Mouse (Mus musculus): ENCODE data around the gene Nek8.

- TF ChIP-seq CTCF (IDR thresholded peaks at IDR 0.05; ENCODE audit: borderline replicate concordance, insufficient read depth, low read depth, low read length), result no peak
- no peak for TF ChIP-seq POLR2A (IDR thresholded peaks at IDR 0.05; ENCODE audit: borderline replicate concordance, insufficient read depth, low read length)
Observed at GRCm38 (mm10) chr11:78116146-78116410, 60.4 kb downstream of the Nek8 start.

Data from cerebellum, adult 2 months (tissue).